Mouse (Mus musculus) CH12.LX (cell line): Measurements from ENCODE around the gene Pkn2. TPM values are rescaled to one million over a fixed set of nuclear protein-coding genes. Genes with fewer than 3 reads are reported as not detected.

Experiments
- DNase-seq: peaks from one replicate; pipeline ENCODE4 v3.0.0-alpha.2; 2013; ENCODE audit errors: extremely low read depth
- H3K27ac ChIP-seq: 2 replicates; pipeline ENCODE4 v1.5.1; 2012; ENCODE audit warnings: low read depth, mild to moderate bottlenecking, control low read depth, moderate library complexity; ENCODE audit not compliant: insufficient read depth
- H3K27me3 ChIP-seq: replicated peaks from 2 replicates; pipeline ENCODE3; 2012; ENCODE audit warnings: inconsistent platforms
- H3K36me3 ChIP-seq, 2 experiments: replicated peaks in 1 of 2; 2 replicates each; pipeline versions ENCODE3 to v1.6.1; 2012; ENCODE audit warnings: inconsistent platforms in 1 of 2, low read length in 1 of 2, mild to moderate bottlenecking in 1 of 2, mixed read lengths in 1 of 2, moderate library complexity in 1 of 2; ENCODE audit not compliant: control insufficient read depth in 1 of 2, insufficient read depth in 1 of 2
- H3K4me1 ChIP-seq, 2 experiments: 2 replicates each; pipeline ENCODE4 v1.6.1; 2012; ENCODE audit warnings: inconsistent platforms in 1 of 2, moderate library complexity in 1 of 2; ENCODE audit not compliant: insufficient read depth in 2 of 2, control insufficient read depth in 1 of 2
- H3K4me2 ChIP-seq: 2 replicates; pipeline ENCODE4 v1.6.1; 2012; ENCODE audit warnings: low read depth, mild to moderate bottlenecking, control low read depth; ENCODE audit not compliant: poor library complexity, insufficient read depth, severe bottlenecking
- H3K4me3 ChIP-seq, 3 experiments: fragments of 150-350 bp in 1 of 3; sonication (generic) in 1 of 3; replicated peaks in 1 of 3; 2 replicates each; pipeline versions ENCODE3 to v1.5.1; 2011 to 2012; ENCODE audit warnings: low read depth in 2 of 3, low read length in 2 of 3, mild to moderate bottlenecking in 2 of 3, moderate library complexity in 2 of 3, control low read depth in 1 of 3, improper control_type of control experiment in 1 of 3, inconsistent platforms in 1 of 3, mixed read lengths in 1 of 3; ENCODE audit not compliant: poor library complexity in 1 of 3
- H3K79me2 ChIP-seq: replicated peaks from 2 replicates; pipeline ENCODE4 v1.6.1; 2012; ENCODE audit warnings: mild to moderate bottlenecking, moderate library complexity; ENCODE audit not compliant: control insufficient read depth, poor library complexity, insufficient read depth, severe bottlenecking; ENCODE audit errors: extremely low read depth
- H3K9ac ChIP-seq: 2 replicates; pipeline ENCODE4 v1.6.1; 2012; ENCODE audit warnings: low read depth, mild to moderate bottlenecking, control low read depth, moderate library complexity; ENCODE audit not compliant: insufficient read depth
- H3K9me3 ChIP-seq: replicated peaks from 2 replicates; pipeline ENCODE3; 2012; ENCODE audit warnings: low read length, inconsistent platforms, mixed read lengths
- BHLHE40 ChIP-seq: IDR thresholded peaks from 2 replicates; pipeline ENCODE4 v1.6.1; 2011; ENCODE audit warnings: mild to moderate bottlenecking, low read depth, low read length, improper control_type of control experiment
- CHD1 ChIP-seq: IDR thresholded peaks from 2 replicates; pipeline ENCODE4 v1.6.1; 2012; ENCODE audit warnings: low read depth, low read length, improper control_type of control experiment, inconsistent platforms
- E2F4 ChIP-seq: IDR thresholded peaks from 2 replicates; pipeline ENCODE4 v1.6.1; 2011; ENCODE audit warnings: low read depth, low read length, improper control_type of control experiment; ENCODE audit not compliant: insufficient replicate concordance
- ELF1 ChIP-seq: IDR thresholded peaks from 2 replicates; pipeline ENCODE4 v1.6.1; 2014; ENCODE audit warnings: low read depth, mild to moderate bottlenecking, inconsistent platforms, low read length, improper control_type of control experiment
- EP300 ChIP-seq: IDR thresholded peaks from 2 replicates; pipeline ENCODE4 v1.6.1; 2011; ENCODE audit warnings: low read length, improper control_type of control experiment
- GABPA ChIP-seq: IDR thresholded peaks from 2 replicates; pipeline ENCODE4 v1.6.1; 2012; ENCODE audit warnings: low read depth, low read length, improper control_type of control experiment, inconsistent platforms; ENCODE audit not compliant: insufficient replicate concordance
- HCFC1 ChIP-seq: IDR thresholded peaks from 2 replicates; pipeline ENCODE4 v1.6.1; 2012; ENCODE audit warnings: low read depth, mild to moderate bottlenecking, inconsistent platforms, low read length, improper control_type of control experiment
- IRF4 ChIP-seq: IDR thresholded peaks from 2 replicates; pipeline ENCODE4 v1.6.1; 2014; ENCODE audit warnings: low read depth, mild to moderate bottlenecking, inconsistent platforms, low read length, improper control_type of control experiment
- JUN ChIP-seq: IDR thresholded peaks from 2 replicates; pipeline ENCODE4 v1.6.1; 2011; ENCODE audit warnings: low read depth, mild to moderate bottlenecking, low read length, improper control_type of control experiment, moderate library complexity; ENCODE audit not compliant: insufficient read depth
- JUND ChIP-seq: conservative IDR thresholded peaks from 2 replicates; pipeline ENCODE4 v1.6.1; 2011; ENCODE audit warnings: low read depth, low read length, improper control_type of control experiment
- KAT2A ChIP-seq: IDR thresholded peaks from 2 replicates; pipeline ENCODE4 v1.6.1; 2012; ENCODE audit warnings: low read length, improper control_type of control experiment, inconsistent platforms; ENCODE audit not compliant: insufficient replicate concordance
- MAX ChIP-seq: IDR thresholded peaks from 2 replicates; pipeline ENCODE4 v1.6.1; 2011; ENCODE audit warnings: low read length, improper control_type of control experiment
- MXI1 ChIP-seq: IDR thresholded peaks from 2 replicates; pipeline ENCODE4 v1.6.1; 2011; ENCODE audit warnings: mild to moderate bottlenecking, low read depth, low read length, improper control_type of control experiment
- POLR2A ChIP-seq: IDR thresholded peaks from 2 replicates; pipeline ENCODE4 v1.6.1; 2011; ENCODE audit warnings: low read depth, mild to moderate bottlenecking, improper control_type of control experiment, low read length
- POLR2AphosphoS2 ChIP-seq: IDR thresholded peaks from 2 replicates; pipeline ENCODE4 v1.6.1; 2011; ENCODE audit warnings: low read depth, low read length, improper control_type of control experiment
- SIN3A ChIP-seq: IDR thresholded peaks from 2 replicates; pipeline ENCODE4 v1.6.1; 2012; ENCODE audit warnings: low read length, improper control_type of control experiment, inconsistent platforms
- TBP ChIP-seq: conservative IDR thresholded peaks from 2 replicates; pipeline ENCODE4 v1.6.1; 2011; ENCODE audit warnings: low read depth, low read length, improper control_type of control experiment
- TCF12 ChIP-seq: IDR thresholded peaks from 2 replicates; pipeline ENCODE4 v1.6.1; 2014; ENCODE audit warnings: low read depth, mild to moderate bottlenecking, inconsistent platforms, low read length, improper control_type of control experiment
- USF1 ChIP-seq: IDR thresholded peaks from 2 replicates; pipeline ENCODE4 v1.6.1; 2014; ENCODE audit warnings: low read depth, mild to moderate bottlenecking, inconsistent platforms, low read length, improper control_type of control experiment
- USF2 ChIP-seq: conservative IDR thresholded peaks from 2 replicates; pipeline ENCODE4 v1.6.1; 2011; ENCODE audit warnings: low read depth, low read length, improper control_type of control experiment
- ZNF384 ChIP-seq: IDR thresholded peaks from 2 replicates; pipeline ENCODE4 v1.6.1; 2012; ENCODE audit warnings: low read depth, low read length, improper control_type of control experiment, inconsistent platforms
- dilution Hi-C: fragments of 300-500 bp; cut with MboI; formaldehyde crosslinking; loops from 2 replicates; pipeline ENCODE4 v1.14.3; 2020; ENCODE audit warnings: low sequenced_read_pairs; ENCODE audit not compliant: extremely low pct_unique_long_range_greater_than_20kb, extremely low pct_ligation_motif_present
- in situ Hi-C: fragments of 300-500 bp; cut with MboI; formaldehyde crosslinking; loops from 3 replicates; pipeline ENCODE4 v1.14.3; 2019; ENCODE audit warnings: low sequenced_read_pairs, low pct_ligation_motif_present, low pct_unique_long_range_greater_than_20kb, mixed read lengths
- polyA plus RNA-seq: library from polyadenylated mRNA; unstranded; fragments of >175 nt; gene quantifications from 2 replicates; pipeline ENCODE4 v1.2.1, GENCODE M21; 2012; ENCODE audit warnings: low read depth; ENCODE audit not compliant: insufficient read length
- total RNA-seq, 2 experiments: library from RNA; depleted of rRNA; stranded (reverse); fragments of 300-350 nt in 1 of 2; fragments of >200 nt in 1 of 2; gene quantifications; 2 replicates each; pipeline ENCODE4 v1.2.3; 2012 to 2014

The Pkn2 gene
- total and polyA plus RNA-seq, 3 experiments = 39.5 to 54.3 (median 49.2) TPM

- H3K4me3 ChIP-seq = no peak overlapping the region
- dilution Hi-C loops = no loop called here
- in situ Hi-C loops = no loop called here
- no peak overlapping the region for H3K4me2 ChIP-seq
- no peaks in the 10 kb centered on the region for H3K27me3 ChIP-seq
- peaks cover 6% of the 10 kb centered on the region; the same call in 1 of the 2 replicates for H3K79me2 ChIP-seq
- H3K4me1 ChIP-seq = peaks cover 0 to 23% of the 10 kb centered on the region in 2 experiments; a peak in 1 of 4 replicates
- no peak for DNase-seq
- H3K36me3 ChIP-seq = peaks cover 10 to 49% of the 10 kb centered on the region in 2 experiments
- H3K27ac ChIP-seq = no peak overlapping the region
- H3K9ac ChIP-seq = no peak overlapping the region
- no peaks in the 10 kb centered on the region for H3K9me3 ChIP-seq
- no peak for TF ChIP-seq MXI1
- no peak for TF ChIP-seq ELF1
- no peak for TF ChIP-seq JUN
- TF ChIP-seq POLR2A = no peak
- no peak for TF ChIP-seq TCF12
- no peak for TF ChIP-seq HCFC1
- no peak for TF ChIP-seq IRF4
- TF ChIP-seq USF1 = no peak
- TF ChIP-seq POLR2AphosphoS2 = no peak
- no peak for TF ChIP-seq BHLHE40
These were observed 47.8 kb downstream of the Pkn2 start for GRCm38 (mm10) chr3:142834024-142834423.

- no peak for DNase-seq
- H3K79me2 ChIP-seq = peaks cover 6% of the 10 kb centered on the region; the same call in 1 of the 2 replicates
- in situ Hi-C loops (no loop called here), dilution Hi-C loops (no loop called here)
- TF ChIP-seq BHLHE40 (no peak), TBP (no peak), MAX (no peak), JUN (no peak), KAT2A (no peak), GABPA (no peak), JUND (no peak), MXI1 (no peak), CHD1 (no peak), ZNF384 (no peak), SIN3A (no peak), USF2 (no peak), E2F4 (no peak), EP300 (no peak), ELF1 (no peak)
- H3K27me3 ChIP-seq = no peaks in the 10 kb centered on the region
- H3K9me3 ChIP-seq = no peaks in the 10 kb centered on the region
- H3K4me3 ChIP-seq = no peak overlapping the region
- H3K36me3 ChIP-seq = peaks cover 16 to 51% of the 10 kb centered on the region in 2 experiments
- peaks cover 0 to 23% of the 10 kb centered on the region in 2 experiments; a peak in 1 of 4 replicates for H3K4me1 ChIP-seq
- no peak overlapping the region for H3K9ac ChIP-seq
- no peak overlapping the region for H3K27ac ChIP-seq
- no peak overlapping the region for H3K4me2 ChIP-seq
These were observed 48.9 kb downstream of the Pkn2 start for GRCm38 (mm10) chr3:142832910-142833309.
